Mouse (Mus musculus) midbrain, embryonic 12.5 days (tissue): ENCODE measurements around the gene H3f3a. TPM values are rescaled to one million over a fixed set of nuclear protein-coding genes. Genes with fewer than 3 reads are reported as not detected.

Experiments used
- polyA plus RNA-seq: library from polyadenylated mRNA; unstranded; fragments of >200 nt; fragmentation: Nextera tagmentation; extraction: Ambion mirVana; gene quantifications from 2 replicates; pipeline ENCODE4 v1.2.1, GENCODE M21; 2016

H3f3a gene
- polyA plus RNA-seq, 1 experiment from 2014 or later, result 3,552 TPM

Other genes with a start within 250 kb of the H3f3a start
- 219 and 220 TPM in 2 replicates for gene Parp1, start 245.0 kb downstream of the H3f3a start, polyA plus RNA-seq
- gene Lin9, start 172.8 kb downstream of the H3f3a start, polyA plus RNA-seq, result 24.7 and 25.9 TPM in 2 replicates
- gene Mixl1, start 116.9 kb downstream of the H3f3a start, polyA plus RNA-seq, result 0.08 TPM in 1 of 2 replicates, not detected in the other
- 27.4 and 29.3 TPM in 2 replicates for gene Acbd3, start 87.9 kb downstream of the H3f3a start, polyA plus RNA-seq
- 36.3 and 36.7 TPM in 2 replicates for gene Sde2, start 37.2 kb upstream of the H3f3a start, polyA plus RNA-seq
- gene Lefty2, start 79.2 kb upstream of the H3f3a start, polyA plus RNA-seq, result not detected in 2 replicates
- 94.0 and 98.4 TPM in 2 replicates for gene Pycr2, start 90.3 kb upstream of the H3f3a start, polyA plus RNA-seq
- gene Lefty1, start 121.1 kb upstream of the H3f3a start, polyA plus RNA-seq, result 0.56 and 1.6 TPM in 2 replicates
- 2.9 TPM in 2 replicates for gene Tmem63a, start 128.4 kb upstream of the H3f3a start, polyA plus RNA-seq
- 0.94 and 1.1 TPM in 2 replicates for gene Ephx1, start 207.0 kb upstream of the H3f3a start, polyA plus RNA-seq
- 0.12 TPM in 1 of 2 replicates, not detected in the other for gene 9130409I23Rik, start 237.3 kb upstream of the H3f3a start, polyA plus RNA-seq